Mouse (Mus musculus) lung, postnatal 10 days (tissue): ENCODE results near the gene Nyap1.

Source experiments
- DNase-seq: peaks from one replicate; pipeline ENCODE4 v3.0.0; 2021

Gene Nyap1

DNA sequence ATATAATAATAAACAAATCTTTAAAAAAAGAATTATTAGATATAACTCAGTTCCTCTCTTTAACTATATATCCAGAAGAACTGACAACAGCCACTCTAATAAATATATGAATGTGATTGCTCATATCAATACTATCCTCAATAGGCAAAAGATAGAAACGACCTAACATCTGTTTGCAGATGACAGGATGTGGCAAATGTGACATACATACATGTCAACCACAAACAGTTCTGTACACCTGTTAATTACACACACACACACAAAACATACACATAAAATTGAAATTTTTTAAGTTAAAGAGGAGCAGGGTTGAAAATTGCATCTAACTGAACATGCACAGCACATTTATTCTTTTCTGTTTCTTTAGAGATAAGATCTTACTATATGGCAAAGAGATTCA lies 49.5 kb downstream of the Nyap1 start:
- DNase-seq, result no peak

DNA sequence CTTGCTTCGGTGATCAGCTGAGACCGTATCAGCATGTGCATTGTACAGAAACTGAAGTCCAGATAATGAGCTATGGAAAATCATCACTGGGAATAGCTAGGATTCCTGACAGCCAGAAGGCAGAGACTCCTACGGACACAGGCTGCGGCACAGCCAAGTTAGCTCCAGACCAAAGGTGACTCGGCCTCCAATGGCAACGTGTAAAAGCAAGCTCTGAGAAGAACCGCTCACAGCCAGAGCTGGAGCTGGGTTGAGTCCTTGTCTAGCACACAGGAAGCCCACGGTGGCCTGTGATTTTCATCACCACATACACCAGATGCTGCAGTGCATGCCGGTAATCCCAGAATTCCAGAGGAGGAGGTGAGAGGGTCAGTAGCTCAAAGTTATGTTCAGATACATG lies 50.9 kb downstream of the Nyap1 start:
- no peak for DNase-seq

DNA sequence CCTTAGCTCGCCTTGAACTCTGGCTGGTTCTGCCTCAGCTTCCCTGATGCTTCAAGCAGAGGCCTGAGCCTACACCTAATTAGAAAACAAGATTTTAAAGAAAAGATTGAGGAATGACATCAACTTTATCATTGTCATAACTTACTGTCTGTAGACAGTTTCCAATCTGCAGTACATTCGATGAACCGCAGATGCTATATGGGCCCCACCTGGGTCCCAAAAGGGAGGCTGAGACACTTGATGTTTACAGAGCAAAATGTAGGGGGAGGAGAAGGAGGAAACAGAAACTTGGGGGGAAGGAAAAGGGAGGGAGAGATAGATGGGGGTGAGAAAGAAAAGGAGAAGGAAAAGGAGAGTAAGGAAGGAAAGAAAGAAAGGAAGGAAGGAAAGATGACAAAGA lies 51.4 kb downstream of the Nyap1 start:
- DNase-seq, result no peak

DNA sequence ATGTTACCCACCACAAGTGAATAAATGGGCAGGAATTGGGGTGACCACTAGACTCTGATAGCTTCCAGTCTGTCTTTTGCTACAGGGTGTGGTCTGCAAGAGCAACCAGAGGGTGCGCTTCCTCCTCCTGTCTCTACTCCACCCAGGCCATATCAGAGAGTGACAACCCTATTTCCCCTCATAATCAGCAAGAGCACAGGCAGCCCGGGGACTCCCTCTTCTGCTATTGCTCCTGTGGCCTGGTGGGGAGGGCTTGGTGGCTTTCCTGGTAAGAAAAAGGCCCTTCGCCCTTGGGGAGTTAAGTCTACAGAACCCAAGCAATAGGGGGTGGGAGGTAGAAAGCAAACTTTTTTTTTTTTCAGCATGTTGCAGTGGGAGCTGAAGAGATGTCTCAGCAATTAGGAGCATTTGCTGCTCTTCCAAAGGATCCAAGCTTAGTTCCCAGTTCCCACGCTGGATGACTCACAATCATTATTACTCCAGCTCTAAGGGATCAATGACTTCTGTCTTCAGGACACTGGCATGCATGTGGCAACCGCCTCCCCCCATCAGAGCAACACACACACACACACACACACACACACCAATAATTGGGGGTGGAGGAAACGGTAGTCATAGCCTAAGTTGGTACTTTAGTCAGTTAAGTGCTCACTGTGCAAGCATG lies 55.1 kb downstream of the Nyap1 start:
- DNase-seq, result no peak

DNA sequence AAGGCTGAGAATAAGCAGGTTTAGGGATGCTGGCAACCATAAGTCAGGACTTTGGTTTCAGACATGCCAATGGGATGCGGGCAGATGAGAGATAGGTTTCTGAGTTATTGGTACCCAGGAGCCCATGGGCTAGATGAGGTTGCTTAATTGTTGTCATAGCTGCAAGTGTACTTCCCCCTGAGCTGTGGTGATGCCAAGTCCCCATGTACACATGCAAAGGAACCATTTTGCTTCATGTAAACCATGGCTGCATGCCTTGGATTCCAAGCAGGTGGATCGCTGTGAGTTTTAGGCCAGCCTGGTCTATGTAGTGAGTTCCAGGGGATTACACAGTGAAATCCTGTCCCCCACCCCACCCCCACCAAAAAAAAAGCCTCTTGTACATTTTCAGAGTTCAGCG lies 55.8 kb downstream of the Nyap1 start:
- DNase-seq, result no peak

DNA sequence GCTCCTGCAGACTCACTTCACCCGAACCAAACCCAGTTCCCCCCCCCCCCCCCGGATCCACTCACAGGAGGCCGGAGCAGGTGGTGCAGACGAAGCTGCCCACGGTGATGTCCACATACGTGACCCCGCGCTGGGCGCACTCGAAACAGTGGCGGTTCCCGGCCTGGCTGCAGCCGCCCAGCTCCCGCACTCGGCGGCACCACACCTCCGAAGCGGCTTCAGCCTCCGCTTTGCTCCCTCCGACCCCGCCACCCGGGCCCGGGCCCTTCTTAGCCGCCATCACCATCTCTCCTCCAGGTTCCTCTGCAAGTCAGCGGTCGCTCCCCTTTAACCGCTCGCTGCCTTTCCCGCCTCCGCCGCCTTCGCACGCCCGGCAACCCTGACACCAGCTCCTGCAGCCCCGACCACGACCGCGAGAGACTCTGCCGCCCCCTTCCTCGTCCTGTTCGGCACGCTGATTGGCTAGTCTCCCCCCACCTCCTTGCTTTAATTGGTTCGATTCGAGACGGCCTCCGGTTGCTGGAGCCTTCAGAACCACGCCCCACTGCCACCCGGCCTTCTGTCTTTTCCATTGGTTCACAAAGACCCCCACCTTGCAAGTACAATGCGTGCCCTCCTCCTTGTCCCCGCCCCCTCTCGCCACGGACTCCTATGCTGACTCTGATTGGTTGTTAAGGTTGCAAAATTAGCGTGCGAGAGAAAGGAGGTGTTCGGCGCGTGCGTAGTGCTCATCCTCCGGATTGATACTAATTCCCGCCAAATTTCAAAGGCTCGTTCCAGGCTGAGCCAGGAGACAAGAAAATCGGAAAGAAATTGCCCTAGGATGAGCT lies 56.9 kb downstream of the Nyap1 start, which contains the start of gene Agfg2:
Gene Agfg2, minus strand, starts transcription at position 433 of the 830 bp plus-strand sequence.
- peak; percentile 100 for DNase-seq

DNA sequence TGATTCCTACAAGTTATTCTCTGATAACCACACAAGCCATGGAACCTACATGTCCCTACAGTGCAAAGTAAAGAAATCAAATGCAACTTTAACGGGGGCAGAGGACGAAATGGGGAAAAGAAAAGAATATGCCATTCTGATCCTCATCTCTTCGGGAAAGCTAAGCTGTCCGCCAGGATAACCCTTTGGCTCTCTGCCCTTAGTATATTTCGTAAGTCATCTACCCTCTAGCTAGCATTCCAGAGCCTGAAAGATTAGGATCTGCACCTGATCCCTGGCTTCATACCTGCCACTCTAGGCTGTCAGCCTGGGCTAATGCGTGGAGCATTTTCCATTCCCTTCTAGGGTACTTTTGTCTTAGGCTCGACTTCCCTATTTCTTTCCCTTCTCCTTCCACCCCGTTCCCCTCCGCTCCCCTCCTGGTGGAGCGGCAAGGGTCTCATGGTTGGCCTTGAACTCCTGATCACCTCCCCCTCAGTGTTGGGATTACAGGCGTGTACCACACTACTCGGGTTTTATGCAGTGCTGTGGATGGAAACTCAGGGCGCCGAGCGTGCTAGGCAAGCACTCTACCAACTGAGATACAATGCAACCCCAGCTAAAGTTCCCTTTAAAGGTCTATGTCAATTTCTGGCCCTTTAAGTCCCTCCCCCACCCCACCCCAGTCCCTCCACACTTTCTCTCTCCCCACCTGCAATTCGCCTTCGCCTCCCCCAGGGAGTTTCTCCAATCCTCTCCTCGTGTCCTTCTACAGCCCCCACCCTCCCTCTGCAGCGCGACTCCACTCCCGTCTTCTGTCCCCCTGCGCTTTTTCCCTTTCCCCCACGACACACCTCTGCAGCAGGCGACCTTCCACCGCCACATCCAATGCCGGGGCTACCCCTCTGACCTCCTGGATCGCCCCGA lies 57.8 kb downstream of the Nyap1 start:
- DNase-seq, result peak; percentile 19

DNA sequence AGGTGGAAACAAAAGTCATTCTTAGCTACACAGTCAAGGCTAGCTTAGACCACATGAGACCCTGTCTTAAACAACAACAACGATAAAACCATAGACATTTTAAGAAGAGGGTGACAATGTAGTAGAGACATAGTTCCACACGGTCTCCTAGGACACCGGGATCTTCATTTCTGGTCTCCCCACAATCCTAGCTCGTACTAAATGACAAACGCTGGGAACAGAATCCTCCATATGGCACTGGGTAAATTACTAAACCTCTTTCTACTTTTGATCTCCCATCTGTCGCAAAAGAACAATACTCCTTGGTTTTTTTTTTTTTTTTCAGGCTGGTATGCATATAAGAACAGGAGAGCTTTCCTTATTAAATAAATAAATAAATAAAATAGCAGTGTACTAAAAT lies 58.9 kb downstream of the Nyap1 start:
- no peak for DNase-seq
